Mouse (Mus musculus) forebrain, embryonic 16.5 days (tissue): ENCODE measurements around the gene Rab21. TPM values are rescaled to one million over a fixed set of nuclear protein-coding genes. Genes with fewer than 3 reads are reported as not detected.

ENCODE experiments used
- ATAC-seq: fragments of 200-750 bp; cut with Nextera tagmentation; 2 replicates; pipeline ENCODE4 v1.8.0; 2017; ENCODE audit warnings: mild to moderate bottlenecking, moderate library complexity
- H3K27ac ChIP-seq: fragments of 300-500 bp; sonication (generic); 2 replicates; pipeline ENCODE4 v1.5.1; 2014; ENCODE audit warnings: low read length, control low read depth
- H3K27me3 ChIP-seq: fragments of 300-500 bp; sonication (generic); replicated peaks from 2 replicates; pipeline ENCODE4 v1.6.1; 2014; ENCODE audit warnings: low read length; ENCODE audit not compliant: control insufficient read depth, insufficient read depth
- H3K36me3 ChIP-seq: fragments of 300-500 bp; sonication (generic); 2 replicates; pipeline ENCODE4 v1.6.1; 2014; ENCODE audit not compliant: control insufficient read depth, insufficient read depth
- H3K4me1 ChIP-seq: fragments of 300-500 bp; sonication (generic); replicated peaks from 2 replicates; pipeline ENCODE4 v1.6.1; 2014; ENCODE audit warnings: low read length; ENCODE audit not compliant: control insufficient read depth, insufficient read depth
- H3K4me2 ChIP-seq: fragments of 300-500 bp; sonication (generic); 2 replicates; pipeline ENCODE4 v1.6.1; 2014; ENCODE audit warnings: mild to moderate bottlenecking, low read length, control low read depth
- H3K4me3 ChIP-seq: fragments of 300-500 bp; sonication (generic); replicated peaks from 2 replicates; pipeline ENCODE4 v1.5.1; 2014; ENCODE audit warnings: mild to moderate bottlenecking, low read length, control low read depth
- H3K9ac ChIP-seq: fragments of 300-500 bp; sonication (generic); replicated peaks from 2 replicates; pipeline ENCODE4 v1.6.1; 2014; ENCODE audit warnings: low read depth, low read length, control low read depth
- H3K9me3 ChIP-seq: fragments of 300-500 bp; sonication (generic); 2 replicates; pipeline ENCODE4 v1.6.1; 2016; ENCODE audit warnings: low read length; ENCODE audit not compliant: control insufficient read depth
- WGBS: fragments of 180-500 bp; shearing (Covaris S2); extraction: QIAGEN DNeasy Blood & Tissue Kit; methylation state at CpG from one replicate; pipeline ENCODE4 v1.1.7; 2014; 5-methylcytosine and 5-hydroxymethylcytosine counted together
- polyA plus RNA-seq: library from polyadenylated mRNA; unstranded; fragments of >200 nt; fragmentation: Nextera tagmentation; extraction: Ambion mirVana; gene quantifications from 2 replicates; pipeline ENCODE4 v1.2.1, GENCODE M21; 2015

Rab21 gene
- polyA plus RNA-seq, 1 experiment from 2014 or later, result 5.1 TPM

DNA sequence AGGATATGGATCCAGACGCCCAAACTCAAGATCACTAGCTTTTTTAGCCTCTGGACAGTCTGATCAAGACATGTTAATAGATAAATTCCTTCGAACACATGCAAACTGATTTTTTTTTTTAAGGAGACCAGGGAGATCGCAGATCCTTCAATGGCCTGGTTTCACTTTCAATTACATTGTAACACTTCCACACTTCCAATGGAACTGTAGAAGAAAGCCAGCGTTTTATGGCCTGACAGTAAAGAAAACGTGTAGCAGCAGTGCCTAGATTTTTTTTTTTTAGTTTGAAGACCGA is 1.2 kb downstream of the Rab21 start:
- H3K27ac ChIP-seq, result no peak overlapping the region; the same call in 1 of the 2 replicates
- ATAC-seq, result no peak
- H3K4me1 ChIP-seq, result peaks cover 23% of the 10 kb centered on the region

DNA sequence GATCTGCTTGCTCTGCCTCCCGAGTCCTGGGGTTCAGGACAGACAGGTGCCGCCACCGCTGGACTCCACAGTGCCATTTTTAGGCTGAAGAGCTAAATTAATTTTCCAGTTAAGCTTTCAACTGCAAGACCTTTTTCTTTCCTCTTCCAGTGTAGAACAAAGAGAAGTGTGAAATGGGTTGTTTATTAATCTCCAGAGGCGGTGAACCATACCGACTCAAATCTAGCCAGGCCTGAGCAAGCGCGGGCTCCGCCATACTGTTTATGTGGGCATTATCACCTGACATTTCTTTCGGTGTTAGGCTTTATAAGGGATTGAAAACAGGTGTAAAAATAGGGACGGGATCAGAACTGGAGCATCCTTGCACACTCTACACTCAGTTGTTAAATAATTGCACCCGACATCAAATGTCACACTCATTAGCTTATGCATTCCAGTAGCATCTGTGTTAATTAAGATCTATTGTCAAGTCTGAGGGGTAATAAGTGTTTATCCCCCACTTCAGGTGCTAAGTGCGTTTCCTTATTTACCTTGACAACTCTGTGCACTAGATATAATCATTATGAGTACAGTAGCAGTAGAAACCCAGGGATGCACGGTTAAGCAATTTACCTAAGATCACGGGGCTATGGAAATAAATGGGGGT is 1.6 kb downstream of the Rab21 start:
- H3K9me3 ChIP-seq, result no peaks in the 10 kb centered on the region
- H3K9ac ChIP-seq, result peak overlapping the region; percentile 85
- H3K27ac ChIP-seq, result no peak overlapping the region
- peaks cover 23% of the 10 kb centered on the region for H3K4me1 ChIP-seq
- WGBS, result 61% methylated on average over 14 of the region's 14 CpGs
- peak overlapping the region; percentile 91 for H3K4me3 ChIP-seq
- no peak for ATAC-seq
- H3K36me3 ChIP-seq, result no peaks in the 10 kb centered on the region
- H3K27me3 ChIP-seq, result no peaks in the 10 kb centered on the region
- peak overlapping the region; percentile 87 for H3K4me2 ChIP-seq

More for the DNA sequence above, 1.2 kb downstream of the Rab21 start:
- H3K4me3 ChIP-seq, result peak overlapping the region; percentile 91
- no peaks in the 10 kb centered on the region for H3K27me3 ChIP-seq
- peak overlapping the region; percentile 85 for H3K9ac ChIP-seq
- no peaks in the 10 kb centered on the region for H3K36me3 ChIP-seq
- 20% methylated on average over 6 of the region's 6 CpGs for WGBS
- peak overlapping the region; percentile 87 for H3K4me2 ChIP-seq
- no peaks in the 10 kb centered on the region for H3K9me3 ChIP-seq

DNA sequence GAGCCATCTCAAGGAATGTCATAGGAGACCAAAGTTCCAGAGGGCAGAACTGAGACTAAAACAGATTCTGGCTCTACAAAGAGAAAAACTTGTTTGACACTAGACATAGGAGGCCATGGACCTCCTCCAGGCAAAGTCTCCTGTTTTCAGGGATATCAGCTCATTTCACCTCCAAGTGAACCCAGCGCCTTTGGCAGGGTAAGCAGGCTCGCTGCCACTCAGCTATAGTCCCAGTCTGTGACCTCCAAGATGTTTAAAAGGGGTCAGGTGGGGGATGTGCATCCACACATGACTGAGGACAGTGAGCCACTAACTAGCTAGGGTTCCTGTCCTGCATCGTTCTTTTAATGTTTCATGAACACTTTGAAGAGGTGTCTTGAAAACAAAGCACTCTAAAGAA is 2.7 kb downstream of the Rab21 start:
- H3K27ac ChIP-seq, result no peak overlapping the region
- no peaks in the 10 kb centered on the region for H3K9me3 ChIP-seq
- H3K4me2 ChIP-seq, result no peak overlapping the region
- no peaks in the 10 kb centered on the region for H3K36me3 ChIP-seq
- no peaks in the 10 kb centered on the region for H3K27me3 ChIP-seq
- H3K4me1 ChIP-seq, result peaks cover 23% of the 10 kb centered on the region
- ATAC-seq, result no peak
- 59% methylated on average over 3 of the region's 3 CpGs for WGBS
- H3K9ac ChIP-seq, result no peak overlapping the region
- H3K4me3 ChIP-seq, result no peak overlapping the region

DNA sequence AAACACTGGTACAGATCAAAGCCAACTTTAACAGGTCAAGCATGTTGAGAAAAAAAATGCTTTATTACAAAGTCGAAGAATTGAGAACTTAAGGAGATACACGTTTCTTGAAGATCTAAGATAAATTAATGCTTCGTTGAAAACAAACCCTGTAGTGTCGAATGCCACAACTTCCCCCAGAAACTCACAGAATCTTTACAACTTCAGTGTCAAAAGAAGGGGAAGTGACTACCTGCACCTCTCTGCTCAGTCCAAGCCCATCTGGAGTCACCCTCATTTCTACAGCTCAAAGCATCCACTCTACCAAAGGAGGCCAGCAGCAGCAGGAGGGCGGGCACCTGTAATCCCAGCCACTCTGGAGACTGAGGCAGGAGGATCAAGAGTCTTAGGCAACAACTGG is 3.2 kb downstream of the Rab21 start:
- ATAC-seq, result no peak
- Histone ChIP-seq H3K4me1 (peaks cover 23% of the 10 kb centered on the region), H3K4me3 (no peak overlapping the region), H3K36me3 (no peaks in the 10 kb centered on the region), H3K27me3 (no peaks in the 10 kb centered on the region), H3K9me3 (no peaks in the 10 kb centered on the region), H3K4me2 (no peak overlapping the region), H3K9ac (no peak overlapping the region), H3K27ac (no peak overlapping the region)
- WGBS, result 92% methylated on average over 5 of the region's 5 CpGs

DNA sequence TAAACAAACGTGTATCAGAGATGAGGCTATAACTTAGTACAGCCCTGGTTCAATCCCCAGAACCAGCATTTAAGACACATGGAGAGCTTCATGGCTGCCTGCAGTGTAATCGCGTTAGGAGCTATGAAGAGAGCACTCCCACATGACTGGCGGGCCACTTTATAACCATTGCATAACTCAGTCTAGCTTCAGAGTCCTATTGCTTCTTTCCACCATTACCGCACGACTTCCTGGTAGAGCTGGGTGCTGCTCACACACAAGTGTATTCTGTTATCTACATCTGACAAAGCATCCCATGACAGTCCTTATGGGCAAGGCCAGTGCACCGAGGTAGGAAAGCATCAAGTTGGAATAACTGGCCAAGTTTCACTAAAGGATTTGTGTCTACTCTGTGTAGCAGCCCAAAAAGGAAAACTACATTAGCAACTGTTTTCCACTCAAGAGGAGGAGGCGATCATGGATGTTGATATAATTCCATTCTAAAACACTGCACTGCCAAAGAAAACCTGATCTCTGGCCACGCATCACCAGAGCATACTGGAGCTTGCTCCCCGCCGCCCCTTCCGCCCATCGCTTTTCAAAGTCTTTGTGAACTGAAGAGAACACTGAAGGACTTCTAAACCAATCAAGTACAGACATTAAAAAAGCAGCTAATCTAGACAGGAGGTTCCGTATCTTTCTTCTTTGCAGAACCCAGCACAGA is 4.0 kb downstream of the Rab21 start:
- no peak overlapping the region for H3K4me2 ChIP-seq
- H3K27me3 ChIP-seq, result no peaks in the 10 kb centered on the region
- H3K9me3 ChIP-seq, result no peaks in the 10 kb centered on the region
- H3K27ac ChIP-seq, result no peak overlapping the region
- H3K4me3 ChIP-seq, result no peak overlapping the region
- H3K36me3 ChIP-seq, result no peaks in the 10 kb centered on the region
- no peak overlapping the region for H3K9ac ChIP-seq
- H3K4me1 ChIP-seq, result peaks cover 22% of the 10 kb centered on the region
- WGBS, result 89% methylated on average over 14 of the region's 14 CpGs
- ATAC-seq, result no peak

DNA sequence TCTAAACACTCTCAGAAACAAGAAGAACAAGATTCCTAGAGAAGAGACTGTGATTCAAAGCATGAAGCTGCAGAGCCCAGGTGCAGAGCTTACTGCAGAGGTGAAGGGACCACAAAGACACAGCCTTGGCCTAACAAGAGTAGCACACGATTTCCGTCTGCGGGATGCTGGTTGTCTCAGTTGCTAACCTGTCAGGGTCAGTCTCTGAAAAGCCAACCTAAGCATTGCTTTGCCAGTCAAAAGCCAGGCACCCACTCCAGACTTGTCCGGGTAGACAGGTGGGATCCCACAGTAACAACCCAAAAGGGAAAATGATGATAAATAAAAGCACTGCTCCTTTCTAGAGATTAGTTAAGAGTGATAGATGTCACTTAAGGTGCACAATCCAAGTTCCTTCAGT is 6.2 kb downstream of the Rab21 start:
- Histone ChIP-seq H3K27me3 (no peaks in the 10 kb centered on the region), H3K4me2 (no peak overlapping the region), H3K27ac (no peak overlapping the region), H3K4me1 (peaks cover 17% of the 10 kb centered on the region), H3K9me3 (no peaks in the 10 kb centered on the region), H3K4me3 (no peak overlapping the region), H3K36me3 (no peaks in the 10 kb centered on the region), H3K9ac (no peak overlapping the region)
- ATAC-seq, result no peak
- 88% methylated on average over 4 of the region's 4 CpGs for WGBS

DNA sequence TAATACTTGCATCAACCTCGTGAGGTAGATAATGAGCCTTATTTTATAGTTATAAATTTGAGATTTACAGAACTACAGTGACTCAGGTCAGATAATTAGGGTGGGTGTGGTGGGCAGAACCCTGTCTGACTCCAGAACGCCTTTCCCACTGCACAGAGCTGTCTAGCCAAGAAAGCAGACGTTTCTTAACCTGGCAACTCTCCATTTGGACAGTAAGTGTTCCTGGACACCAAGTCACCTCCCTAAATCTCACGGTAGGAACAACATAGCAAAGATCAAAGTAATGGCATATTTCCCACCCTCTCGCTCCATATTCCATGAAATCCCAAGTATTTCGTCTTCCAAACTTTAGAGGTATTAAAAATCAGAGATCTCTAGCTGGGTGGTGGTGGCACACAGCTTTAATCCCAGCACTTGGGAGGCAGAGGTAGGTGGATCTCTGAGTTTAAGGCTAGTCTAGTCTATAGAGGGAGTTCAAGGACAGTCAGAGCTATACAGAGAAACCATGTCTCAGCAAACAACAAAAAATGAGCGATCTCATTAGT is 8.0 kb downstream of the Rab21 start:
- Histone ChIP-seq H3K9ac (no peak overlapping the region), H3K27ac (no peak overlapping the region), H3K27me3 (no peaks in the 10 kb centered on the region), H3K9me3 (no peaks in the 10 kb centered on the region), H3K36me3 (no peaks in the 10 kb centered on the region), H3K4me1 (no peaks in the 10 kb centered on the region; the same call in 1 of the 2 replicates), H3K4me3 (no peak overlapping the region), H3K4me2 (no peak overlapping the region)
- 0 out of 2 replicates have a peak, but pooled peaks have one; percentile 16 for ATAC-seq
- 92% methylated on average over 7 of the region's 7 CpGs for WGBS

DNA sequence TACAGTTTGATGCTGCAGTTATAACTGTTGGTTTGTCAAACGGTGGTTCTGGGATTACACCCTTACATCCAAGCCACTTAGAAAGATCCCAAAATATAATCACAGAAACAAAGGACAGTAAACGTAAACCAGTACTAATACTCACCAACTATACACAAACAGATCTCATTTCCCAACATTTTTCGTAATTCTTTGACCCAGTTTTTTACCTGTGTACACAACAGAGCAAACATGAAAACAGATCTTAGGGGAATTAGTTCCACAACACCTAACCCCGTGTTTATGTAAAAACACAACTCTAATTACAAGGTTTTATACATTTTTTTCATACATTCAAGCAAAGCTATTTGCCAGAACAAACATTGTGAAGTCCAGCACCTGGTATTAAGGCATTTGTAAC is 16.7 kb downstream of the Rab21 start:
- ATAC-seq, result no peak
- Histone ChIP-seq H3K27me3 (no peaks in the 10 kb centered on the region), H3K36me3 (peaks cover 6% of the 10 kb centered on the region), H3K4me1 (no peaks in the 10 kb centered on the region), H3K27ac (no peak overlapping the region), H3K4me3 (no peak overlapping the region), H3K9me3 (no peaks in the 10 kb centered on the region), H3K4me2 (no peak overlapping the region), H3K9ac (no peak overlapping the region)
- WGBS, result 94% methylated on average over 4 of the region's 4 CpGs

DNA sequence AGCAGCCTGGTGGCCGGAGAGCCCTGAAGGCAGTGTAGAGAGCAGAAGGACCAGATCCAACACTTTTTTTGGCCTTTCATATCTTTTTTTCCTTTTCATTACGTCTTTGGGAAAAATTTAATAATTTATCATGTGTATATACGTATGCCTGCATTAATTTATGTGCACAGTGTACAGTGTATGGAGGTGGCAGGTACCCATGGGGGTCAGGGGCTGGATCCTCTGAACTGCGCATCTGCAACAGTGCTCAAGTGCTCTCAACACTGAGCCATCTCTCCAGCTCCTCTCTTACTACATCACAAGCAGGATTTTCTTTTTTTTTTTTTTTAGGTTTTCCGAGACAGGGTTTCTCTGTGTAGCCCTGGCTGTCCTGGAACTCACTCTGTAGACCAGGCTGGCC is 17.8 kb downstream of the Rab21 start:
- ATAC-seq, result no peak
- H3K9ac ChIP-seq, result no peak overlapping the region
- peaks cover 9% of the 10 kb centered on the region for H3K36me3 ChIP-seq
- H3K4me2 ChIP-seq, result no peak overlapping the region
- H3K9me3 ChIP-seq, result no peaks in the 10 kb centered on the region
- H3K4me1 ChIP-seq, result no peaks in the 10 kb centered on the region
- no peaks in the 10 kb centered on the region for H3K27me3 ChIP-seq
- H3K4me3 ChIP-seq, result no peak overlapping the region
- H3K27ac ChIP-seq, result no peak overlapping the region
- WGBS, result 92% methylated on average over 5 of the region's 5 CpGs
